Mouse (Mus musculus): Measurements from ENCODE around the gene Gcnt2.
"Not testable (repeated sequence)": the region's sequence is repeated elsewhere in the genome, so short reads cannot be mapped to it uniquely, and the experiment has no call there.

The Gcnt2 gene

GRCm38 (mm10) chr13:40901831-40902459 is 42.4 kb downstream of the Gcnt2 start:
- no peak for DNase-seq (ENCODE audit: low spot score in 2 of 2)

- no peak for DNase-seq (ENCODE audit: low spot score in 2 of 2)
Observed at GRCm38 (mm10) chr13:40904080-40904479, 44.5 kb downstream of the Gcnt2 start.

- no peak for DNase-seq (ENCODE audit: low spot score in 2 of 2)
Observed at GRCm38 (mm10) chr13:40906528-40906927, 47.0 kb downstream of the Gcnt2 start.

- DNase-seq (ENCODE audit: low spot score in 2 of 2): no peak
Observed at GRCm38 (mm10) chr13:40907274-40907673, 47.7 kb downstream of the Gcnt2 start.

- no peak for DNase-seq (ENCODE audit: low spot score in 2 of 2)
Observed at GRCm38 (mm10) chr13:40908044-40908443, 48.5 kb downstream of the Gcnt2 start.

- no peak for DNase-seq (ENCODE audit: low spot score in 2 of 2)
Observed at GRCm38 (mm10) chr13:40909060-40909459, 49.5 kb downstream of the Gcnt2 start.

GRCm38 (mm10) chr13:40910047-40910446 is 50.5 kb downstream of the Gcnt2 start:
- DNase-seq (ENCODE audit: low spot score in 2 of 2): no peak

- DNase-seq (ENCODE audit: low spot score in 2 of 2): no peak
Observed at GRCm38 (mm10) chr13:40911951-40912350, 52.4 kb downstream of the Gcnt2 start.

GRCm38 (mm10) chr13:40913395-40914018 is 54.0 kb downstream of the Gcnt2 start:
- DNase-seq (ENCODE audit: low spot score in 2 of 2): no peak

- DNase-seq (ENCODE audit: low spot score in 2 of 2): no peak
Observed at GRCm38 (mm10) chr13:40914053-40914585, 54.6 kb downstream of the Gcnt2 start.

- no peak for DNase-seq (ENCODE audit: low spot score in 2 of 2)
Observed at GRCm38 (mm10) chr13:40916321-40917160, 57.0 kb downstream of the Gcnt2 start.

GRCm38 (mm10) chr13:40917161-40918091 is 57.9 kb downstream of the Gcnt2 start:
- no peak for DNase-seq (ENCODE audit: low spot score in 2 of 2)

- no peak for DNase-seq (ENCODE audit: low spot score in 2 of 2)
Observed at GRCm38 (mm10) chr13:40921326-40922059, 61.9 kb downstream of the Gcnt2 start.

GRCm38 (mm10) chr13:40922311-40922877 is 62.8 kb downstream of the Gcnt2 start:
- no peak for DNase-seq (ENCODE audit: low spot score in 2 of 2)

GRCm38 (mm10) chr13:40923756-40924315 is 64.3 kb downstream of the Gcnt2 start:
- no peak for DNase-seq (ENCODE audit: low spot score in 2 of 2)

GRCm38 (mm10) chr13:40928192-40928898 is 68.8 kb downstream of the Gcnt2 start:
- no peak for DNase-seq (ENCODE audit: low spot score in 2 of 2)

GRCm38 (mm10) chr13:40931871-40932270 is 72.3 kb downstream of the Gcnt2 start:
- not testable (repeated sequence) for DNase-seq (ENCODE audit: low spot score in 2 of 2)

GRCm38 (mm10) chr13:40932573-40932972 is 73.0 kb downstream of the Gcnt2 start:
- DNase-seq (ENCODE audit: low spot score in 2 of 2): no peak

GRCm38 (mm10) chr13:40934341-40934740 is 74.8 kb downstream of the Gcnt2 start:
- no peak for DNase-seq (ENCODE audit: low spot score in 2 of 2)

Data from spleen, postnatal 14 days (tissue).